Mouse (Mus musculus): Measurements from ENCODE around the gene Ppp2r5a.

DNA sequence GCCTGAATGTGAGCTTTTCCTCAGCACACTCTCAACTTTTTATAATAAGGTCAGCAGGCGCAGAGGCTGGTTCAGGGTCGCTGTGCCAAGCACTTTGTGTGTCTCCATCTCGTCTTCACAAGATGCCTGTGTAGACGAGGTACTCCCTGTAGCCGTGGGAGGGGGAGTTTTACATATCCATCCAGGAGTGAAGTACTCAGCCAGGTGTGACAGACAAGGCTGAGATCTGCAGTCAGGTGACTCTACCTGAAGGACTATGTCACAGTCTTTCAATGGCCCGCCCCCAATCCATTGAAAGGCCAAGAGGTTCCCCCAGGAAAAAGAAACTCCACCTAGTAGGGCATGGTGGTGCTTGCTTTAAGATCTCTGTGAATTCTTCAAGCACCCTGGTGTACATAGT, 89.9 kb downstream of the Ppp2r5a start:
- no peak for TF ChIP-seq CTCF (IDR thresholded peaks at IDR 0.05; ENCODE audit: borderline replicate concordance, control insufficient read depth, extremely low read depth, insufficient read depth, low read length, poor library complexity)
- no peak for TF ChIP-seq POLR2A (IDR thresholded peaks at IDR 0.05; ENCODE audit: control insufficient read depth, extremely low read depth, insufficient read depth, low read length, poor library complexity)
